Mouse (Mus musculus) CH12.LX (cell line): ENCODE measurements around the gene Cilp.
"Not testable (repeated sequence)": the region's sequence is repeated elsewhere in the genome, so short reads cannot be mapped to it uniquely, and the experiment has no call there.

ENCODE experiments used
- BHLHE40 ChIP-seq: IDR thresholded peaks from 2 replicates; pipeline ENCODE4 v1.6.1; 2011; ENCODE audit warnings: mild to moderate bottlenecking, low read depth, low read length, improper control_type of control experiment
- CTCF ChIP-seq, 2 experiments: IDR thresholded peaks in 1 of 2; conservative IDR thresholded peaks in 1 of 2; 2 replicates each; pipeline ENCODE4 v1.5.1; 2011 to 2012; ENCODE audit warnings: low read depth in 2 of 2, low read length in 2 of 2, improper control_type of control experiment in 1 of 2, inconsistent platforms in 1 of 2, mild to moderate bottlenecking in 1 of 2, moderate library complexity in 1 of 2
- E2F4 ChIP-seq: IDR thresholded peaks from 2 replicates; pipeline ENCODE4 v1.6.1; 2011; ENCODE audit warnings: low read depth, low read length, improper control_type of control experiment; ENCODE audit not compliant: insufficient replicate concordance
- EP300 ChIP-seq: IDR thresholded peaks from 2 replicates; pipeline ENCODE4 v1.6.1; 2011; ENCODE audit warnings: low read length, improper control_type of control experiment
- ETS1 ChIP-seq: conservative IDR thresholded peaks from 2 replicates; pipeline ENCODE4 v1.6.1; 2012; ENCODE audit warnings: low read depth, mild to moderate bottlenecking, inconsistent platforms, low read length, improper control_type of control experiment, moderate library complexity
- HCFC1 ChIP-seq: IDR thresholded peaks from 2 replicates; pipeline ENCODE4 v1.6.1; 2012; ENCODE audit warnings: low read depth, mild to moderate bottlenecking, inconsistent platforms, low read length, improper control_type of control experiment
- JUND ChIP-seq: conservative IDR thresholded peaks from 2 replicates; pipeline ENCODE4 v1.6.1; 2011; ENCODE audit warnings: low read depth, low read length, improper control_type of control experiment
- NELFE ChIP-seq: IDR thresholded peaks from 2 replicates; pipeline ENCODE4 v1.6.1; 2011; ENCODE audit warnings: low read depth, low read length, improper control_type of control experiment
- POLR2A ChIP-seq: IDR thresholded peaks from 2 replicates; pipeline ENCODE4 v1.6.1; 2011; ENCODE audit warnings: low read depth, mild to moderate bottlenecking, improper control_type of control experiment, low read length
- TBP ChIP-seq: conservative IDR thresholded peaks from 2 replicates; pipeline ENCODE4 v1.6.1; 2011; ENCODE audit warnings: low read depth, low read length, improper control_type of control experiment
- USF1 ChIP-seq: IDR thresholded peaks from 2 replicates; pipeline ENCODE4 v1.6.1; 2014; ENCODE audit warnings: low read depth, mild to moderate bottlenecking, inconsistent platforms, low read length, improper control_type of control experiment
- ZMIZ1 ChIP-seq: IDR thresholded peaks from 2 replicates; pipeline ENCODE4 v1.6.1; 2012; ENCODE audit warnings: low read depth, mild to moderate bottlenecking, inconsistent platforms, low read length, improper control_type of control experiment

- not testable (repeated sequence) for TF ChIP-seq TBP; BHLHE40; USF1; JUND; ETS1; POLR2A; ZMIZ1; E2F4; CTCF (conservative IDR thresholded peaks at IDR 0.05 in 1 of 2, IDR thresholded peaks at IDR 0.05 in 1 of 2; ENCODE audit: low read depth in 2 of 2, low read length in 2 of 2); HCFC1; EP300; NELFE
Measured at GRCm38 (mm10) chr9:65274851-65275250, 9.9 kb downstream of the Cilp start.
